Mouse (Mus musculus) hindbrain, embryonic 15.5 days (tissue): ENCODE measurements around the gene Ttc26. TPM values are rescaled to one million over a fixed set of nuclear protein-coding genes. Genes with fewer than 3 reads are reported as not detected.

ENCODE experiments used
- ATAC-seq: fragments of 200-750 bp; cut with Nextera tagmentation; 2 replicates; pipeline ENCODE4 v1.8.0; 2017; ENCODE audit warnings: low read depth, moderate number of reproducible peaks, moderate TSS enrichment; ENCODE audit not compliant: low FRiP score
- H3K27ac ChIP-seq: fragments of 300-500 bp; sonication (generic); replicated peaks from 2 replicates; pipeline ENCODE4 v1.5.1; 2015; ENCODE audit warnings: mild to moderate bottlenecking, inconsistent platforms
- H3K27me3 ChIP-seq: fragments of 300-500 bp; sonication (generic); 2 replicates; pipeline ENCODE4 v1.6.1; 2015; ENCODE audit warnings: control low read depth, inconsistent platforms
- H3K36me3 ChIP-seq: fragments of 300-500 bp; sonication (generic); 2 replicates; pipeline ENCODE4 v1.6.1; 2015; ENCODE audit warnings: control low read depth, inconsistent platforms
- H3K4me1 ChIP-seq: fragments of 300-500 bp; sonication (generic); replicated peaks from 2 replicates; pipeline ENCODE4 v1.6.1; 2015; ENCODE audit warnings: control low read depth, inconsistent platforms
- H3K4me2 ChIP-seq: fragments of 300-500 bp; sonication (generic); 2 replicates; pipeline ENCODE4 v1.6.1; 2015; ENCODE audit warnings: moderate library complexity, mild to moderate bottlenecking, inconsistent platforms
- H3K4me3 ChIP-seq: fragments of 300-500 bp; sonication (generic); 2 replicates; pipeline ENCODE4 v1.5.1; 2015; ENCODE audit warnings: mild to moderate bottlenecking, inconsistent platforms
- H3K9ac ChIP-seq: fragments of 300-500 bp; sonication (generic); 2 replicates; pipeline ENCODE4 v1.6.1; 2015; ENCODE audit warnings: inconsistent platforms
- H3K9me3 ChIP-seq: fragments of 300-500 bp; sonication (generic); 2 replicates; pipeline ENCODE4 v1.6.1; 2016; ENCODE audit warnings: control low read depth, inconsistent platforms
- WGBS: fragments of 180-500 bp; shearing (Covaris S2); methylation state at CpG from one replicate; pipeline ENCODE4 v1.1.7; 2015; 5-methylcytosine and 5-hydroxymethylcytosine counted together
- polyA plus RNA-seq: library from polyadenylated mRNA; unstranded; fragments of >200 nt; fragmentation: Nextera tagmentation; extraction: Ambion mirVana; gene quantifications from 2 replicates; pipeline ENCODE4 v1.2.1, GENCODE M21; 2015

Gene Ttc26
- 5.7 and 5.9 TPM in 2 replicates for polyA plus RNA-seq

GRCm38 (mm10) chr6:38381129-38381771 lies at the start of gene Ttc26:
Gene Ttc26 (plus strand): TSS chr6:38381469.
- under 1% methylated on average over 26 of the region's 26 CpGs for WGBS
- peaks cover 6% of the 10 kb centered on the region; the same call in 1 of the 2 replicates for H3K36me3 ChIP-seq
- ATAC-seq = peak; percentile 94
- peak within 1 kb of the TSS; percentile 58 for H3K4me3 ChIP-seq
- H3K9me3 ChIP-seq = no peaks in the 10 kb centered on the region
- H3K9ac ChIP-seq = peak within 1 kb of the TSS; percentile 67
- peak within 1 kb of the TSS; percentile 84 for H3K4me2 ChIP-seq
- peaks cover 12% of the 10 kb centered on the region for H3K4me1 ChIP-seq
- H3K27me3 ChIP-seq = no peaks in the 10 kb centered on the region
- peak within 1 kb of the TSS; percentile 82 for H3K27ac ChIP-seq

- 85% methylated on average over 6 of the region's 6 CpGs for WGBS
- no peak overlapping the region for H3K4me2 ChIP-seq
- no peak overlapping the region for H3K4me3 ChIP-seq
- H3K27ac ChIP-seq = no peak overlapping the region
- no peaks in the 10 kb centered on the region for H3K9me3 ChIP-seq
- H3K9ac ChIP-seq = no peak overlapping the region
- ATAC-seq = no peak
- no peaks in the 10 kb centered on the region for H3K27me3 ChIP-seq
- no peaks in the 10 kb centered on the region for H3K36me3 ChIP-seq
- H3K4me1 ChIP-seq = no peaks in the 10 kb centered on the region
Measured at GRCm38 (mm10) chr6:38335264-38335663, 46.0 kb upstream of the Ttc26 start.

GRCm38 (mm10) chr6:38337166-38337705 lies 44.0 kb upstream of the Ttc26 start:
- no peaks in the 10 kb centered on the region for H3K4me1 ChIP-seq
- WGBS = 92% methylated on average over 4 of the region's 4 CpGs
- H3K36me3 ChIP-seq = no peaks in the 10 kb centered on the region
- no peaks in the 10 kb centered on the region for H3K9me3 ChIP-seq
- H3K4me3 ChIP-seq = no peak overlapping the region
- no peak overlapping the region for H3K4me2 ChIP-seq
- no peak overlapping the region for H3K9ac ChIP-seq
- H3K27me3 ChIP-seq = no peaks in the 10 kb centered on the region
- no peak for ATAC-seq
- H3K27ac ChIP-seq = no peak overlapping the region

GRCm38 (mm10) chr6:38337951-38338350 lies 43.3 kb upstream of the Ttc26 start:
- H3K4me2 ChIP-seq = no peak overlapping the region
- no peak overlapping the region for H3K9ac ChIP-seq
- H3K4me3 ChIP-seq = no peak overlapping the region
- no peaks in the 10 kb centered on the region for H3K9me3 ChIP-seq
- H3K4me1 ChIP-seq = no peaks in the 10 kb centered on the region
- no peaks in the 10 kb centered on the region for H3K27me3 ChIP-seq
- ATAC-seq = no peak
- WGBS = 85% methylated on average over 6 of the region's 6 CpGs
- H3K27ac ChIP-seq = no peak overlapping the region
- H3K36me3 ChIP-seq = no peaks in the 10 kb centered on the region

GRCm38 (mm10) chr6:38339078-38339477 lies 42.2 kb upstream of the Ttc26 start:
- Histone ChIP-seq H3K27me3 (no peaks in the 10 kb centered on the region), H3K36me3 (no peaks in the 10 kb centered on the region), H3K4me1 (no peaks in the 10 kb centered on the region), H3K4me2 (no peak overlapping the region), H3K9me3 (no peaks in the 10 kb centered on the region), H3K27ac (no peak overlapping the region), H3K4me3 (no peak overlapping the region), H3K9ac (no peak overlapping the region)
- ATAC-seq = no peak
- WGBS = 60% methylated on average over 2 of the region's 2 CpGs

- no peaks in the 10 kb centered on the region for H3K9me3 ChIP-seq
- no peak overlapping the region for H3K4me2 ChIP-seq
- H3K9ac ChIP-seq = no peak overlapping the region
- no peaks in the 10 kb centered on the region for H3K36me3 ChIP-seq
- no peaks in the 10 kb centered on the region for H3K4me1 ChIP-seq
- H3K27ac ChIP-seq = no peak overlapping the region
- no peak overlapping the region for H3K4me3 ChIP-seq
- no peak for ATAC-seq
- no peaks in the 10 kb centered on the region for H3K27me3 ChIP-seq
- WGBS = 76% methylated on average over 11 of the region's 11 CpGs
Measured at GRCm38 (mm10) chr6:38341751-38342665, 39.3 kb upstream of the Ttc26 start.

- H3K4me2 ChIP-seq = no peak overlapping the region
- no peak for ATAC-seq
- H3K4me3 ChIP-seq = no peak overlapping the region
- no peaks in the 10 kb centered on the region for H3K9me3 ChIP-seq
- no peak overlapping the region for H3K27ac ChIP-seq
- H3K4me1 ChIP-seq = no peaks in the 10 kb centered on the region
- no peak overlapping the region for H3K9ac ChIP-seq
- WGBS = 90% methylated on average over 8 of the region's 8 CpGs
- H3K27me3 ChIP-seq = no peaks in the 10 kb centered on the region
- no peaks in the 10 kb centered on the region for H3K36me3 ChIP-seq
Measured at GRCm38 (mm10) chr6:38342666-38342992, 38.6 kb upstream of the Ttc26 start.

GRCm38 (mm10) chr6:38343581-38343980 lies 37.7 kb upstream of the Ttc26 start:
- ATAC-seq = no peak
- Histone ChIP-seq H3K9me3 (no peaks in the 10 kb centered on the region), H3K9ac (no peak overlapping the region), H3K27me3 (no peaks in the 10 kb centered on the region), H3K4me2 (no peak overlapping the region), H3K27ac (no peak overlapping the region), H3K36me3 (no peaks in the 10 kb centered on the region), H3K4me1 (no peaks in the 10 kb centered on the region), H3K4me3 (no peak overlapping the region)
- 53% methylated on average over 3 of the region's 3 CpGs for WGBS

- 87% methylated on average over 7 of the region's 7 CpGs for WGBS
- Histone ChIP-seq H3K9me3 (no peaks in the 10 kb centered on the region), H3K27ac (no peak overlapping the region), H3K27me3 (no peaks in the 10 kb centered on the region), H3K36me3 (no peaks in the 10 kb centered on the region), H3K9ac (no peak overlapping the region), H3K4me1 (no peaks in the 10 kb centered on the region), H3K4me2 (no peak overlapping the region), H3K4me3 (no peak overlapping the region)
- ATAC-seq = no peak
Measured at GRCm38 (mm10) chr6:38344006-38344670, 37.1 kb upstream of the Ttc26 start.

GRCm38 (mm10) chr6:38345796-38346195 lies 35.5 kb upstream of the Ttc26 start:
- H3K27ac ChIP-seq = no peak overlapping the region
- H3K36me3 ChIP-seq = no peaks in the 10 kb centered on the region
- no peaks in the 10 kb centered on the region for H3K9me3 ChIP-seq
- H3K9ac ChIP-seq = no peak overlapping the region
- 59% methylated on average over 7 of the region's 7 CpGs for WGBS
- no peaks in the 10 kb centered on the region for H3K4me1 ChIP-seq
- H3K27me3 ChIP-seq = peaks cover 4% of the 10 kb centered on the region; the same call in 1 of the 2 replicates
- no peak for ATAC-seq
- no peak overlapping the region for H3K4me2 ChIP-seq
- H3K4me3 ChIP-seq = no peak overlapping the region

- H3K9me3 ChIP-seq = no peaks in the 10 kb centered on the region
- no peak overlapping the region for H3K27ac ChIP-seq
- H3K9ac ChIP-seq = no peak overlapping the region
- no peak for ATAC-seq
- H3K36me3 ChIP-seq = no peaks in the 10 kb centered on the region
- H3K4me1 ChIP-seq = no peaks in the 10 kb centered on the region
- H3K4me2 ChIP-seq = no peak overlapping the region
- WGBS = 84% methylated on average over 5 of the region's 5 CpGs
- H3K4me3 ChIP-seq = no peak overlapping the region
- peaks cover 21% of the 10 kb centered on the region for H3K27me3 ChIP-seq
Measured at GRCm38 (mm10) chr6:38347875-38348274, 33.4 kb upstream of the Ttc26 start.
